27 mouse cellular contexts compared by ENCODE assay signal in genomic region chr5:12127484-12128265, GRCm38 (mm10).
DNase-seq lines count a peak whose midpoint lies in the region; ATAC-seq and TF ChIP-seq lines count a peak whose summit lies in the region.
"Had no signal": no experiment of that assay in that cellular context is flagged by ENCODE, and none has a peak within 500 bp of the region (broad histone marks: within the 10 kb centered on the region; RNA-seq: fewer than 3 reads in every experiment).

No protein-coding gene starts in this region.

- peak; percentile 8 for DNase-seq in heart, postnatal 10 days
- no peak for DNase-seq in heart, adult 9 months (ENCODE audit: low spot score in 2 of 2)
- peak; percentile 73 for DNase-seq in lung, embryonic 14.5 days
- no peak for DNase-seq in lung, postnatal 14 days
- DNase-seq in lung, postnatal 0 days (ENCODE audit: low spot score) = peak; percentile 52
- DNase-seq in lung, postnatal 4 days = no peak
- no peak for DNase-seq in adrenal gland, postnatal 36 days
- DNase-seq: adrenal gland, adult 8-10 months; adrenal gland, postnatal 25 days; cerebellum, adult 11 months; cerebellum, adult 2 months; cerebellum, adult 9-11 months; cerebellum, postnatal 25 days; forebrain, postnatal 0 days; gastrocnemius, adult 2 months; gastrocnemius, postnatal 14 days; heart, adult 11 months; heart, postnatal 14 days; heart, postnatal 4 days had no signal

- no peaks in the 10 kb centered on the region for H3K4me1 ChIP-seq in lung, embryonic 14.5 days (ENCODE audit: insufficient read depth)
- H3K4me1 ChIP-seq in lung, postnatal 0 days (ENCODE audit: insufficient read depth, low read depth, low read length) = no peaks in the 10 kb centered on the region
- no peaks in the 10 kb centered on the region for H3K4me1 ChIP-seq in stomach, embryonic 16.5 days (ENCODE audit: control insufficient read depth, insufficient read depth, low read length)
- H3K4me1 ChIP-seq: embryonic facial prominence, embryonic 12.5 days; embryonic facial prominence, embryonic 15.5 days; heart, embryonic 12.5 days; heart, embryonic 15.5 days had no signal

- H3K4me2 ChIP-seq in lung, embryonic 14.5 days = no peak overlapping the region
- no peak overlapping the region for H3K4me2 ChIP-seq in lung, postnatal 0 days (replicated peaks; ENCODE audit: low read depth, low read length)
- H3K4me2 ChIP-seq in stomach, embryonic 16.5 days (ENCODE audit: low read depth, low read length) = no peak overlapping the region
- H3K4me2 ChIP-seq: embryonic facial prominence, embryonic 12.5 days; embryonic facial prominence, embryonic 15.5 days; heart, embryonic 12.5 days; heart, embryonic 15.5 days; hindbrain, embryonic 14.5 days had no signal

- H3K27ac ChIP-seq in lung, embryonic 14.5 days (ENCODE audit: low read depth) = no peak overlapping the region
- H3K27ac ChIP-seq in lung, postnatal 0 days (ENCODE audit: low read length) = no peak overlapping the region
- no peak overlapping the region for H3K27ac ChIP-seq in stomach, embryonic 16.5 days (ENCODE audit: low read length)
- H3K27ac ChIP-seq: embryonic facial prominence, embryonic 12.5 days; embryonic facial prominence, embryonic 15.5 days; gastrocnemius, adult 2 months; heart, embryonic 15.5 days; hindbrain, embryonic 14.5 days had no signal

- no peaks in the 10 kb centered on the region for H3K36me3 ChIP-seq in lung, embryonic 14.5 days (ENCODE audit: insufficient read depth)
- no peaks in the 10 kb centered on the region for H3K36me3 ChIP-seq in lung, postnatal 0 days (ENCODE audit: insufficient read depth, low read length)
- no peaks in the 10 kb centered on the region for H3K36me3 ChIP-seq in stomach, embryonic 16.5 days (ENCODE audit: control insufficient read depth, insufficient read depth, low read length)
- H3K36me3 ChIP-seq: embryonic facial prominence, embryonic 12.5 days; embryonic facial prominence, embryonic 15.5 days; heart, embryonic 12.5 days; heart, embryonic 15.5 days had no signal

- no peak overlapping the region for H3K4me3 ChIP-seq in lung, embryonic 14.5 days (ENCODE audit: low read depth, low read length)
- no peak overlapping the region for H3K4me3 ChIP-seq in lung, postnatal 0 days (ENCODE audit: low read depth, low read length)
- no peak overlapping the region for H3K4me3 ChIP-seq in stomach, embryonic 16.5 days (replicated peaks; ENCODE audit: low read length)
- H3K4me3 ChIP-seq: embryonic facial prominence, embryonic 12.5 days; embryonic facial prominence, embryonic 15.5 days; gastrocnemius, adult 2 months; heart, embryonic 12.5 days; heart, embryonic 15.5 days had no signal

- WGBS in lung, embryonic 14.5 days = 57% methylated on average over 4 of the region's 4 CpGs
- 57% methylated on average over 4 of the region's 4 CpGs for WGBS in lung, postnatal 0 days
- WGBS in stomach, embryonic 16.5 days = 62% methylated on average over 4 of the region's 4 CpGs

- no peak for TF ChIP-seq EP300 in lung, postnatal 0 days (IDR thresholded peaks at IDR 0.05)

- no peaks in the 10 kb centered on the region for H3K27me3 ChIP-seq in lung, embryonic 14.5 days (ENCODE audit: insufficient read depth, low read length)
- no peaks in the 10 kb centered on the region for H3K27me3 ChIP-seq in lung, postnatal 0 days (replicated peaks; ENCODE audit: insufficient read depth, low read length)
- no peaks in the 10 kb centered on the region for H3K27me3 ChIP-seq in stomach, embryonic 16.5 days (ENCODE audit: control insufficient read depth, insufficient read depth, low read length)
- H3K27me3 ChIP-seq: embryonic facial prominence, embryonic 12.5 days; embryonic facial prominence, embryonic 15.5 days; heart, embryonic 12.5 days; heart, embryonic 15.5 days had no signal

- no peak overlapping the region for H3K9ac ChIP-seq in lung, embryonic 14.5 days
- H3K9ac ChIP-seq in lung, postnatal 0 days (replicated peaks; ENCODE audit: low read depth) = no peak overlapping the region
- no peak overlapping the region for H3K9ac ChIP-seq in stomach, embryonic 16.5 days (ENCODE audit: low read length)
- H3K9ac ChIP-seq: embryonic facial prominence, embryonic 12.5 days; embryonic facial prominence, embryonic 15.5 days; forebrain, postnatal 0 days; heart, embryonic 12.5 days; heart, embryonic 15.5 days; hindbrain, embryonic 14.5 days had no signal

- no peak for TF ChIP-seq CTCF in lung, embryonic 14.5 days (IDR thresholded peaks at IDR 0.05; ENCODE audit: low read depth)
- TF ChIP-seq CTCF in lung, postnatal 0 days (IDR thresholded peaks at IDR 0.05) = no peak

- intact Hi-C loops in heart, postnatal 10 days (cut with DNase I) = no loop called here

- ATAC-seq in lung, embryonic 14.5 days (ENCODE audit: insufficient read depth) = peak; percentile 82
- ATAC-seq in lung, postnatal 0 days = peak; percentile 62
- ATAC-seq in stomach, embryonic 16.5 days (ENCODE audit: insufficient read depth, low FRiP score) = peak; percentile 40; the same call in 1 of the 2 replicates
- ATAC-seq: activated CD4-positive, CD25-positive, alpha-beta regulatory T cell, adult 4 months; forebrain, embryonic 14.5 days; forebrain, postnatal 0 days had no signal

- no peaks in the 10 kb centered on the region for H3K9me3 ChIP-seq in lung, embryonic 14.5 days (ENCODE audit: low read depth, low read length)
- no peaks in the 10 kb centered on the region for H3K9me3 ChIP-seq in lung, postnatal 0 days (ENCODE audit: low read length)
- H3K9me3 ChIP-seq in stomach, embryonic 16.5 days (replicated peaks; ENCODE audit: control insufficient read depth, low read length) = no peaks in the 10 kb centered on the region
- H3K9me3 ChIP-seq: embryonic facial prominence, embryonic 12.5 days; embryonic facial prominence, embryonic 15.5 days; heart, embryonic 12.5 days; heart, embryonic 15.5 days had no signal

Comparison
In these comparisons a context has a peak if more than half of its experiments do, and no peak if none do; other contexts are left out.
1. DNase-seq: peak in heart, postnatal 10 days (2 of 2), lung, embryonic 14.5 days (single experiment) and lung, postnatal 0 days (single experiment); none in heart, adult 9 months (0 of 2), lung, postnatal 14 days (single experiment), lung, postnatal 4 days (0 of 2) and adrenal gland, postnatal 36 days (0 of 2).
2. Peak in every context shown above with its lines, with median percentiles within 50 percentile points of each other: ATAC-seq.